Mouse (Mus musculus): Measurements from ENCODE around the gene Crisp4. TPM values are rescaled to one million over a fixed set of nuclear protein-coding genes. Genes with fewer than 3 reads are reported as not detected.

Gene Crisp4
- polyA plus RNA-seq, 1 experiment from 2014 or later: not detected

- Histone ChIP-seq H3K4me1 (replicated peaks; ENCODE audit: control insufficient read depth, insufficient read depth, low read length) (no peaks in the 10 kb centered on the region), H3K4me3 (ENCODE audit: low read length) (no peak overlapping the region), H3K36me3 (ENCODE audit: control insufficient read depth, insufficient read depth, low read length) (no peaks in the 10 kb centered on the region), H3K27me3 (ENCODE audit: control insufficient read depth, insufficient read depth, low read depth, low read length) (no peaks in the 10 kb centered on the region), H3K27ac (ENCODE audit: low read length) (no peak overlapping the region), H3K9me3 (ENCODE audit: control insufficient read depth, low read length) (no peaks in the 10 kb centered on the region), H3K4me2 (ENCODE audit: low read depth, low read length) (no peak overlapping the region), H3K9ac (ENCODE audit: low read length) (no peak overlapping the region)
- ATAC-seq (ENCODE audit: low read depth): no peak
- 72% methylated on average over 4 of the region's 4 CpGs for WGBS
These were observed 15.7 kb downstream of the Crisp4 start for GRCm38 (mm10) chr1:18129983-18130382.

- H3K9ac ChIP-seq (ENCODE audit: low read length): no peak overlapping the region
- no peaks in the 10 kb centered on the region for H3K27me3 ChIP-seq (ENCODE audit: control insufficient read depth, insufficient read depth, low read depth, low read length)
- no peak overlapping the region for H3K4me3 ChIP-seq (ENCODE audit: low read length)
- no peak overlapping the region for H3K4me2 ChIP-seq (ENCODE audit: low read depth, low read length)
- H3K36me3 ChIP-seq (ENCODE audit: control insufficient read depth, insufficient read depth, low read length): no peaks in the 10 kb centered on the region
- no peak overlapping the region for H3K27ac ChIP-seq (ENCODE audit: low read length)
- WGBS: 30% methylated on average over 5 of the region's 5 CpGs
- no peak for ATAC-seq (ENCODE audit: low read depth)
- no peaks in the 10 kb centered on the region for H3K9me3 ChIP-seq (ENCODE audit: control insufficient read depth, low read length)
- H3K4me1 ChIP-seq (replicated peaks; ENCODE audit: control insufficient read depth, insufficient read depth, low read length): no peaks in the 10 kb centered on the region
These were observed 38.9 kb downstream of the Crisp4 start for GRCm38 (mm10) chr1:18106720-18107355.

GRCm38 (mm10) chr1:18105866-18106529 is 39.7 kb downstream of the Crisp4 start:
- no peaks in the 10 kb centered on the region for H3K4me1 ChIP-seq (replicated peaks; ENCODE audit: control insufficient read depth, insufficient read depth, low read length)
- WGBS: 46% methylated on average over 5 of the region's 5 CpGs
- H3K4me3 ChIP-seq (ENCODE audit: low read length): no peak overlapping the region
- no peaks in the 10 kb centered on the region for H3K27me3 ChIP-seq (ENCODE audit: control insufficient read depth, insufficient read depth, low read depth, low read length)
- no peaks in the 10 kb centered on the region for H3K36me3 ChIP-seq (ENCODE audit: control insufficient read depth, insufficient read depth, low read length)
- H3K4me2 ChIP-seq (ENCODE audit: low read depth, low read length): no peak overlapping the region
- no peak overlapping the region for H3K27ac ChIP-seq (ENCODE audit: low read length)
- H3K9me3 ChIP-seq (ENCODE audit: control insufficient read depth, low read length): no peaks in the 10 kb centered on the region
- ATAC-seq (ENCODE audit: low read depth): no peak
- H3K9ac ChIP-seq (ENCODE audit: low read length): no peak overlapping the region

GRCm38 (mm10) chr1:18105029-18105865 is 40.5 kb downstream of the Crisp4 start:
- Histone ChIP-seq H3K9ac (ENCODE audit: low read length) (no peak overlapping the region), H3K27me3 (ENCODE audit: control insufficient read depth, insufficient read depth, low read depth, low read length) (no peaks in the 10 kb centered on the region), H3K4me3 (ENCODE audit: low read length) (no peak overlapping the region), H3K27ac (ENCODE audit: low read length) (no peak overlapping the region), H3K4me2 (ENCODE audit: low read depth, low read length) (no peak overlapping the region), H3K4me1 (replicated peaks; ENCODE audit: control insufficient read depth, insufficient read depth, low read length) (no peaks in the 10 kb centered on the region), H3K9me3 (ENCODE audit: control insufficient read depth, low read length) (no peaks in the 10 kb centered on the region), H3K36me3 (ENCODE audit: control insufficient read depth, insufficient read depth, low read length) (no peaks in the 10 kb centered on the region)
- ATAC-seq (ENCODE audit: low read depth): no peak
- 85% methylated on average over 1 of the region's 1 CpGs for WGBS

Other genes with a start within 250 kb of the Crisp4 start
- gene Defb18, start 91.5 kb upstream of the Crisp4 start, polyA plus RNA-seq (2015; fragmentation: Nextera tagmentation; extraction: Ambion mirVana): not detected in 2 replicates
- gene Defb41, start 119.2 kb upstream of the Crisp4 start, polyA plus RNA-seq (2015; fragmentation: Nextera tagmentation; extraction: Ambion mirVana): not detected in 2 replicates